Mouse (Mus musculus) left cerebral cortex, postnatal 36 days (tissue): ENCODE measurements at regions not wholly inside any gene's neighbourhood (a gene's known extent, or its start where the extent isn't known, plus 50 kb on each side); places are given as distances from the start of the nearest gene placed in this dataset.

Source experiments
- DNase-seq, 2 experiments: peaks; one replicate each; pipeline ENCODE4 v3.0.0; 2021 to 2022; ENCODE audit warnings: low spot score in 2 of 2, mixed read lengths in 1 of 2
- intact Hi-C: fragments of 180-260 bp; cut with DNase I; formaldehyde crosslinking; loops from one replicate; pipeline ENCODE4 v1.15.1; 2025

DNA sequence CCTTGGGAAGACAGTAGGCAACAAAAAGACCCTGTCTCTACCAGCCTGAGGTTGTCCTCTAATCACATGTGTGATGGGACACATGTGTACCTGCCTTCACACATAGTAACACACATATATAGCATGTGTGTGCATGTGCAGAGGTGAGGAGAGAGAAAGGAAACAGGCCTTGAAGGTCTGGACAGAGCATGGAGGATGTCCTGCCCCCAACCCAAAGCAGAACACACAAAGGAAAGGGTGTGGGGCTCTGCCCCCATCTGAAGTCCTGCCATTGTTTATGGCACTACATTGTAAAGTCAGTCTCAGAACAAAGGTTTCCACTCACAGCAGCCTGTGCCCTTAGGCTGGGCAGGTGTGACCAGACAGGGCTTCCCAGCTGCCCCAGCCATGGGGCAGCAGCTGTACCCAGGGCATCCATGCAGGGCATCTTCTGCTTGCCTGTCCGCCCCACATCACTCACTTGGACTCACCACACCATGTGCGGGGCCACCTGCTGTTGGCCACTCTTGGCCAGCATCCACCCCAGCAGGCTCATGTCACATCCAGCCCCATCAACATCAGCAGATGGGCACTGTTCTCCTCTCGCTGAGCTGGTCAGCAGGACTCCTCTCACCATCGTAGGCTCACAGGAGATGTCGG is 83.6 kb upstream of the 1700016C15Rik start:
- intact Hi-C loops: no loop called here
- no peak for DNase-seq

- DNase-seq: no peak
- intact Hi-C loops: no loop called here
Measured at GRCm38 (mm10) chr1:177647876-177648275, 81.7 kb upstream of the 1700016C15Rik start.

- DNase-seq: no peak
- intact Hi-C loops: no loop called here
Measured at GRCm38 (mm10) chr1:177648974-177649373, 80.6 kb upstream of the 1700016C15Rik start.

GRCm38 (mm10) chr1:177651219-177651618 is 78.4 kb upstream of the 1700016C15Rik start:
- intact Hi-C loops: no loop called here
- DNase-seq: no peak

DNA sequence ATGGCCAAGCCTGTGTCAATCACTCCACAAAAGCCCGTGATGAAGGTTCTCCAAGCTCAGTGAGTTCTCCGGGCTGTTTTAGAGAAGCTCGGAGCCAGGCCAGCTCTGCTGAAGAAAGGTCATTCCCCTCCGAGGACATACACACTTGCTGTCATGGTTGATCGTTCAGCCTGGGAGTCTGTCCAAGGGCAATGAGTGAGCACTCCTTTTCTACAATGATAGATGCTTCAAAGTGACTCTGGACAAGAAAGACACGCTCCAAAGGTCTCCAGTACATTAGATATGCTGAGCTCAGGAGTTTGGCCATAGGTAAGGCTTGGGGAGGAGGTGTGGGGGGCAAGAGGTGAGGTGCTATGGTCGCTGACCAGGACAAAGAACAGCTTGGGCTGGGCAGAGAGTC is 66.5 kb upstream of the 1700016C15Rik start:
- intact Hi-C loops: no loop called here
- DNase-seq: no peak

GRCm38 (mm10) chr1:177667041-177667791 is 62.4 kb upstream of the 1700016C15Rik start:
- intact Hi-C loops: no loop called here
- DNase-seq: no peak

- intact Hi-C loops: loop anchor here (5.0 kb wide), 1 partner anchor 98 kb away; no protein-coding TSS in a partner anchor
- DNase-seq: no peak
Measured at GRCm38 (mm10) chr1:177670576-177670975, 59.0 kb upstream of the 1700016C15Rik start.

- no peak for DNase-seq
- intact Hi-C loops: no loop called here
Measured at GRCm38 (mm10) chr1:177676657-177677056, 53.0 kb upstream of the 1700016C15Rik start.

- intact Hi-C loops: no loop called here
- DNase-seq: no peak
Measured at GRCm38 (mm10) chr1:177678832-177679231, 50.8 kb upstream of the 1700016C15Rik start.
